Comparison of ENCODE assay signal across 9 mouse cellular contexts in the genomic region with DNA sequence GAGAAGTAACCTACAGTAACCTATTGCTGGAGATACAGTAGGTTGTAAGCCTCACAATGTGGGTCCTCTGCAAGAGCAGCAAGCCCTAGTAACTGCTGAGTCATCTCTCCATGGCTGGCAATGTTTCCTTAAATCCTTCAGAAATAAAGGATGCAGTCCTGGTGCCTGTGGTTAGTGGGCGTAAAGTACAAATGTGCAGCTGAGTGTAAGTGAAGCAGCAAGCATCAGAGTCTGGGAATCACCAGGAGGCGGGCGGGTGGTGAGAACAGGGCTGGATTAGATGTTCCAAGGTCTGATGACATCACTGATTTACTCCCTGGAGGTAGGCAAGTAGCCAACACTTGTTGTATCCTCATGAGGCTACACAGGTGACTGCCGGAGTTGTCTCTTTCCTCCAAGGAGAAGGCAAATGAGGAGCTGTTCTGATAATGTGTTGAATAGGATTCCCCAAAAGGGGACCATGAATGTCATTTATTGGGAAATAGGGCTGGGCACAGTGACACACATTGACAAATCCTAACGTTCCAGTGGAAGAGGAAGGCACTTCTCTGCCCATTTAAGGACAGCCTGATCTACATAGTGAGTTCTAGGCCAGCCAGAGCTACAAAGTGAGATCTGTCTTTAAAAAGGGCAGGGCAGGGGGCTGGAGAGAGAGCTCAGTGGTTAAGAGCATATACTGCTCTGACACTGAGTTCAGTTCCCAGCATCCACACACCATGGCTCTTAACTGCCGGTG. TPM values are rescaled to one million over a fixed set of nuclear protein-coding genes. Genes with fewer than 3 reads are reported as not detected.
DNase-seq lines count a peak whose midpoint lies in the region; ATAC-seq lines count a peak whose summit lies in the region.
"Had no signal": no experiment of that assay in that cellular context is flagged by ENCODE, and none has a peak within 500 bp of the region (broad histone marks: within the 10 kb centered on the region; RNA-seq: fewer than 3 reads in every experiment).

No protein-coding gene starts in this region.

- H3K4me1 ChIP-seq in forebrain, embryonic 10.5 days: peaks cover 15% of the 10 kb centered on the region

- H3K4me3 ChIP-seq in forebrain, embryonic 10.5 days: no peak overlapping the region
- H3K4me3 ChIP-seq: hindbrain, embryonic 15.5 days had no signal

- no peak overlapping the region for H3K27ac ChIP-seq in forebrain, embryonic 10.5 days
- H3K27ac ChIP-seq: hindbrain, embryonic 15.5 days had no signal

- 84% methylated on average over 6 of the region's 6 CpGs for WGBS in forebrain, embryonic 10.5 days

- no peaks in the 10 kb centered on the region for H3K36me3 ChIP-seq in forebrain, embryonic 10.5 days (replicated peaks)
- H3K36me3 ChIP-seq: hindbrain, embryonic 15.5 days had no signal

- DNase-seq in heart, postnatal 10 days: peak; percentile 26 to 36
- no peak for DNase-seq in heart, postnatal 25 days (ENCODE audit: low spot score)
- DNase-seq in Muller cell, postnatal 12 days (ENCODE audit: inconsistent ontology term): peak; percentile 89
- peak; percentile 26 to 45 for DNase-seq in layer of hippocampus, postnatal 10 days (ENCODE audit: low spot score in 2 of 2)
- DNase-seq in gastrocnemius, postnatal 4 days (ENCODE audit: low spot score in 2 of 2): no peak
- DNase-seq in gastrocnemius, adult 18-20 months (ENCODE audit: low spot score): no peak
- no peak for DNase-seq in forebrain, embryonic 10.5 days (ENCODE audit: extremely low spot score, low spot score)

- no peaks in the 10 kb centered on the region for H3K9me3 ChIP-seq in forebrain, embryonic 10.5 days
- H3K9me3 ChIP-seq: hindbrain, embryonic 15.5 days had no signal

- peak; percentile 26; the same call in 1 of the 2 replicates for ATAC-seq in common myeloid progenitor, adult 5-6 weeks (replicated peaks; ENCODE audit: low read depth, poor library complexity, severe bottlenecking)

- H3K27me3 ChIP-seq in forebrain, embryonic 10.5 days (ENCODE audit: poor library complexity, severe bottlenecking): peaks cover 5% of the 10 kb centered on the region; the same call in 1 of the 2 replicates
- H3K27me3 ChIP-seq: hindbrain, embryonic 15.5 days had no signal

- intact Hi-C loops in heart, postnatal 10 days (cut with DNase I): no loop called here
- intact Hi-C loops in heart, postnatal 25 days (cut with DNase I): no loop called here

RNA-seq across cellular contexts. Expression of a gene that starts 27.7 kb away (rescaled TPM):
- total RNA-seq in heart, postnatal 10 days (2021): 1 to 10 TPM; 7.7 to 8.0 TPM
- 1 to 10 TPM; 5.1 to 5.8 TPM for total RNA-seq in heart, postnatal 25 days (2021)
- total RNA-seq in common myeloid progenitor, adult 5-6 weeks (2017): 10.2 and 11.9 TPM in 2 replicates
- total RNA-seq in layer of hippocampus, postnatal 10 days (2021): 100 to 1,000 TPM; 382 to 384 TPM
- total RNA-seq in gastrocnemius, postnatal 4 days (2021): 1 to 10 TPM; 9.1 to 9.2 TPM
- total RNA-seq in gastrocnemius, adult 18-20 months (2021): 1 to 10 TPM; 2.3 to 3.2 TPM
- 40.3 and 46.3 TPM in 2 replicates for polyA plus RNA-seq in forebrain, embryonic 10.5 days (2016; fragmentation: Nextera tagmentation; extraction: Ambion mirVana)

RNA-seq across cellular contexts. Expression of a gene that starts 60.0 kb away (rescaled TPM):
- total RNA-seq in heart, postnatal 10 days (2021): 100 to 1,000 TPM; 157 to 160 TPM
- 100 to 1,000 TPM; 220 to 262 TPM for total RNA-seq in heart, postnatal 25 days (2021)
- 4.6 and 4.9 TPM in 2 replicates for total RNA-seq in common myeloid progenitor, adult 5-6 weeks (2017)
- 1 to 10 TPM; 7.1 to 7.8 TPM for total RNA-seq in layer of hippocampus, postnatal 10 days (2021)
- 100 to 1,000 TPM in 1 of 2 experiments, 10 to 100 TPM in 1; 84.2 to 100 TPM for total RNA-seq in gastrocnemius, postnatal 4 days (2021)
- total RNA-seq in gastrocnemius, adult 18-20 months (2021): 100 to 1,000 TPM; 129 to 219 TPM
- polyA plus RNA-seq in forebrain, embryonic 10.5 days (2016; fragmentation: Nextera tagmentation; extraction: Ambion mirVana): 6.2 and 8.1 TPM in 2 replicates

Comparison
In these comparisons a context has a peak if more than half of its experiments do, and no peak if none do; other contexts are left out.
1. DNase-seq: peak in heart, postnatal 10 days (2 of 2), Muller cell, postnatal 12 days (single experiment) and layer of hippocampus, postnatal 10 days (2 of 2); none in heart, postnatal 25 days (single experiment), gastrocnemius, postnatal 4 days (0 of 2), gastrocnemius, adult 18-20 months (single experiment) and forebrain, embryonic 10.5 days (single experiment).
2. RNA of a gene that starts 27.7 kb away (total RNA-seq): 382 to 384 TPM in layer of hippocampus, postnatal 10 days; 10.2 to 11.9 TPM in common myeloid progenitor, adult 5-6 weeks, 9.1 to 9.2 TPM in gastrocnemius, postnatal 4 days, 7.7 to 8.0 TPM in heart, postnatal 10 days, 5.1 to 5.8 TPM in heart, postnatal 25 days and 2.3 to 3.2 TPM in gastrocnemius, adult 18-20 months; every median in the first group is over 10 times any median in the second.
3. RNA of a gene that starts 60.0 kb away (total RNA-seq): 220 to 262 TPM in heart, postnatal 25 days, 129 to 219 TPM in gastrocnemius, adult 18-20 months, 157 to 160 TPM in heart, postnatal 10 days and 84.2 to 100 TPM in gastrocnemius, postnatal 4 days; 7.1 to 7.8 TPM in layer of hippocampus, postnatal 10 days and 4.6 to 4.9 TPM in common myeloid progenitor, adult 5-6 weeks; every median in the first group is over 4 times any median in the second.